Mouse (Mus musculus): ENCODE data around the gene Pigq.

Gene Pigq

DNA sequence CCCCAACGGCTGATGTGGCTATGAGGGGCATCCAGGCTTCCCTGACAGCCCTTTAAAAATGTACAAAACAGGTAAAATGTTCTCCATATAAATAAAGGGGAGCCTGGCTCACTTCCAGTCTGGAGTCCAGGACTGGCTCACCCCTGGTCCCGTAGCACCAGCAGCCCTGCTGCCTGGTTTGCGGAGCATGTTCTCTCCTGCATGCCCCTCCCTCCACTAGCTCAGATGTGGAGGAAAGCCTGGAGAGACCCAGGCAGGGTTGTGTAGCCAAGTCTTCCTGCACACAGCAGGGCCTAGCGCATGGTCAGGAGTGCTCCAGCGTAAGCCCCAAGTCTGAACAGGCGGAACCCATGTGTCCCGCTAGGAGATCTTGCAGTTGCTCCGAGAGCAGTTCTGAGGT, 61.5 kb downstream of the Pigq start:
- no peak for DNase-seq (ENCODE audit: low spot score)

DNA sequence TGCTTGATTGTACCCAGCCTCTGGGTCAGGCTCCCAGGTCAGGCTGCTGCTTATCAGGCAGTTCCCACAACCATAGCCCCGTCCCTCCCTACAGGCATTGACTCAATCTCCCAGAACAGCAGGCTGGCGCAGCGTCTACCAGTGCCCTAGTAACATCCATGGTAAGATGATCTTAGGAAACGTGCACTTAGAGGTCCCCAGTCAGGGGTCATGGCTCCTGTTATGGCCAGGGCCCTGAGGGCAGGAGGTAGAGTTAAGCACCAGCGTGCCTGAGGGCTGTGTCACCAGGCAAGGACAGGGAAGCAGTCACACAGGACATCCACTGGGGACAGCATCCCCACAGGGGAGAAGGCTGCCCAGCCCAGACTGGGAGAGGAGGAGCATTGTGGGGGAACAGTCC, 62.4 kb downstream of the Pigq start:
- no peak for DNase-seq (ENCODE audit: low spot score)

DNA sequence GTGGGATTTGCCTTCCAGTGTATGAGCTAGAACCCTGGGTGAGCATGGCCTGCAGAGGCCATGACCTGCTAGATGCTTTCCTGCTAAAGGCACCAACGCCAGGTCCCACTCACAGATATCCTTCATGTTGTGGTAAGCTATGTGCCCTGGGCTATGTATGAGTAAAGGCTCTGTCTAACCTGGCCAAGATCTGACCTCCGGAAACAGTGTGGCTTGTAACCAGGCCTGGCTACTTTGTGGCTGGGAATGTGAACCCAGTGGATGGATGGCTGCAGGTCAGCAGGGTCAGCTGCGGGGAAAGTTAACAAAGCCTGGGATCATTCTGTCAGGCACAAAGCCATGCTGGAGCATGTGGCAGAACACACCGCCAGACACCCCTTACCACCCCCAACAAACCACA, 63.0 kb downstream of the Pigq start:
- DNase-seq (ENCODE audit: low spot score) = no peak

DNA sequence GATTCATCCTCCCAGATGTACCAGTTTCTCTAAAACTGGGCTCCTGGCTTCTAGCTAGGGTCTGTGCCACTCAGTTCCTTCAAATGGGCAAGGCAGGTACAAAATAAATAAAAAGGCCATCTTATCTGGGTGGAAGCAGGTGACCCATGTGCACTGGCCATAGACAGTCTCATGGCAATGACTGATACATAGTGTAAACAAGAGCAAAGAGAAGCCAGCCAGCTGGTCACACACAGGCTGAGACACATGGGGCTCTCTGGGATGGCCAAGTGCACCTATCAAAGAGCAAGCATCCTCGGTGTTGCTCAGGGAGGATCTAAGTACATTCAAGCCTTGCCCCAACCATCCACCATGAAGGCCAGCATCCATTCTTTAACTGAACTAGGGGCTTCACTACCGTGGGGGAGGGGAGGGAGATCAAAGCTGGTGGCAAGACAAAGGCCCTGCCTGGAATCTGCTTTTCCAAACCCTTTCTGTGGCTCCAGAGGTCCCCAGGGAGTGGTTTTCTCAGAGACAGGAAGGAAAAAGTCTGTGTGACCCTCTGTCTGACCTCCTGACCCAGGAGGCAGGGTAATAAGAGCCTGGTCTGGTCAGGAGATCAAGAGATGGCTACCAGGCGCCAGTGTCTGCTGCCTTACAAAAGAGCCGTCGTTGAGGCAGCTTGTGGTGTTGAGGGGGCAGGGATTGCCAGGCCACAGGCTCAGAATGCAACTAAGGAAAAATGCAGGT, 63.7 kb downstream of the Pigq start:
- no peak for DNase-seq (ENCODE audit: low spot score)

DNA sequence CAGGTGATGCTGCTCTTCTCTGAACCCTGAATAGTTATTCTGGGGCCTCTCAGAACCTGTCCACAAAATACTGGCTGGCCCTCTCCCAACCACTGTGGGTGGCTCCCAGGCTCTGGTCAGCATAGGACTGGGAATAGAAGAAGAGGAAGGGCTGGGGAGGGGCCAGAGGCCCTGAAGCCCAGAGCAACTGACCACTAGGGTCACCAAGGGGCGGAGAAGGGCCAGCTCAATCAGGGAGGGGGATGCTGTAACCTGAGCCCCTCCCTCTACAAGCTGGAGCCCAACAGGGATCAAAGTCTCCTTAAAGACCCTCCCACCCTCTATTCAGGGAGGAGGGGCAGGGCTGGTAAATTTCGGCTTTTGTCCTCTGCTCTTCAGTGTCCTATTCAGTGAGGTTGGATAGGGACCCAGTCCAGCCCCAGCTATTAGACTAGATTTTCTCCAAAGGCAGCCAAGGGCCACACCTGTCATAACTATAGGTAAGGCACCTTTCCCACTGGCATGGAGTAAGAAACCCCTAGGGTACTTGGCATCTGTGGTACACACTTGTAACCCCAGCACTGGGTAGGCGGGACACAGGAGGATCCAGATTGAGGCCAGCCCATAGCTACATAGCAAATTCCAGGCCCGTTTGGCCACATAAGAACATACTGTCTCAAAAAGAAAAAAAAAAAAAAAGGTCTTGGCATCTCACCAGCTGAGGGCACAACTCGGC, 64.4 kb downstream of the Pigq start, which contains the start of gene Wfikkn1:
Gene Wfikkn1, minus strand, starts transcription at position 663 of the 715 bp plus-strand sequence.
- DNase-seq (ENCODE audit: low spot score) = no peak

DNA sequence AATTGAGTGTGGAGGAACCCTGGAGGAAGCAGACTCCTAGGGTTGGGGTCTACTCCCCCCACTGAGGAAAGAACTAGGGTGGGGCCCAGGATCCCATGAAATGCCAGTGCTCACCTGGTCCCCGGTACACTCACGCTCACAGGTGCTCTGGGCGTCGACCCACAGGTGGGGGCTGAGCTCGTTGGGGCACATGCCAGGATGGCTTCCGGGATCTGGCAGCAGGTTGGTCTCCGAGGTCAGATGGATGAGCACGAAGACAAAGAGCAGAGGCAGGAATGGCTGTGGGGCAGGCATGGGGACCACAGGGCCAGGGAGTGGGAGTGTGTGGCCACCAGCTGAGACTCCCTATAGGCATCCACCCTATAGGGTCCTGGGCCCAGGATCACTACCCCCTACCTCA, 65.0 kb downstream of the Pigq start:
- no peak for DNase-seq (ENCODE audit: low spot score)

DNA sequence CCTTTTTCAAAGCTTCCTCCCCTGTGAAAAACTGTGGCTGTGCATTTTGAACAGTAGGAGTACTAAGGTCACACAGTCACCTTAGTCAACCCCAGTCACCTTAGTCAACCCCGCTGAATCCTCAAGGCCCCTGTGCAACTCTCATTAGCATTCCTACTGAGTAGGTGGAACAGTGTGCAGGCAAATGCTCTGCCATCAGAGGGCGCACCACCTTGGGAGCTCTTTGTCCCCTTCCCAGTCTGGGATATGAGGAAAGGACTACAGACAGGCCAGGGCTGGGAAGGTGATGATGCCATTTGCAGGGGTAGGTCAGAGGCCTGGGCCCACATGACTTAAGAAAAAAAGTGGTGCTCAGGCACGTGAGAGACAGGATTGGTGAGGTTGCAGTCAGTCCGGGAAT, 65.5 kb downstream of the Pigq start:
- no peak for DNase-seq (ENCODE audit: low spot score)

DNA sequence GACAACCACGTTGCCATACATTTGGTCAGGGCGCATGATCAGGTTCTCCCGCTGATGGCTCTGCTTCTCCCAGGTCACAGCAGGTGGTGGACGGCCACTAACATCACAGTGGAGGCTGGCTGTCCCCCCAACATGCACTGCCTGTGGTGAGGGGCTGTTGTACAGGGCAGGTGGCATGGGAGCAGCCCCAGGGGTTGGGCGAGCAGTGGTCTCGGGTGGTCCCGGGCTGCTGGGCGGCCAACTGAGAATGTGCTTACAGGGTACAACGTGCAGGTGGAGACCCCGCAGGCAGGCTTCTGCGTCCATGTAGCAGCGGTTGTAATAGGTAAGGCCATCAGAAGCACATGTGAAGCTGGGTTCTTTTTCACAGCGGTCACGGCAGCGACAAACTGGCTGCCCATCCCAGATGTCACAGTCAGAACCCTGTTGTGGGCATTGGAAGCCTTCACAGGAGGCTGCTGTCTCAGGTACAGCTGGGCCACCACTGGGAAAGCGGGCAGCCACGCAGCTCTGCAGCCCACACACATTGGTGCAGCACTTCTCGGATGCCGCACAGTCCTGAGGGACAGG, 66.0 kb downstream of the Pigq start:
- DNase-seq (ENCODE audit: low spot score) = no peak

DNA sequence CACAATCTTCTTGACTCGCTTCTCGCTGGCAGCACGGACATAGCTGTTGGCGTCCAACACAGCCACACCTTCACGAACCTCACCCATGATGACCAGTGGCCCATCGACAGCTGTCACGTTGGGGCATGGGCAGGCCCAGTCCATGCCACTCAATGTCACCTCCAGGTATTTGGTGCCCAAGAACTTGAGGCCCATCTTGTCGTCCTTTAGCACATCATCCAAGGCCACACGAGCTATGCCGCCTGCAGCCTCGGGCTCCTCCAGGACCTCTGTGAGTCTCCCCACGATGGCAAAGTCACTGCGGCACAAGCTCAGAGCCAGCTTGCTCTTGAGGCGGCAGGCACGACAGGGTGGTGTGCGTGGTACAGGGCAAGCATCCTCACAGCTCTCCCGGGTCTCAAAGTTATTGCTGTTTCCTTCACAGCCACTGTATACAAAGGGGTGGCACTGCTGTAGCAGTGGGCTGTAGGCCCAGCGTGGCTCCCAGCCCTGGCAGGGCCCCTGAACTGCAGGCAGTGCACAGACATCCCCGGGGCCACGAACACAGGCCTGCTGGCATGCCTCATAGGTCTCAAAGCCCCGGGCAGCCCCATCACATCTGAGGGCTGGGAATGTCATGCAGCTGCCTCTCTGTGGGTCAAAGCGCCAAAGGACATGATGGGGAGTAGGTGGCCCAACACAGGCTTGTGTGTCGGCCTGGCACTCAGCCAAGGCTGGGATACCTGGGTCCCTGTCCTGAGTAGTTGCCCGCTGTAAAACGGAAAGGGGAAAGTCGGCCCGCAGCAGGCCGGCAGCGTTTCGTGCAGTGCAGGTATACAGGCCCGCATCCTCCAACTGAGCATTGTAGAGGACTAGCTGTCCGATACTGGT, 66.8 kb downstream of the Pigq start:
- no peak for DNase-seq (ENCODE audit: low spot score)

DNA sequence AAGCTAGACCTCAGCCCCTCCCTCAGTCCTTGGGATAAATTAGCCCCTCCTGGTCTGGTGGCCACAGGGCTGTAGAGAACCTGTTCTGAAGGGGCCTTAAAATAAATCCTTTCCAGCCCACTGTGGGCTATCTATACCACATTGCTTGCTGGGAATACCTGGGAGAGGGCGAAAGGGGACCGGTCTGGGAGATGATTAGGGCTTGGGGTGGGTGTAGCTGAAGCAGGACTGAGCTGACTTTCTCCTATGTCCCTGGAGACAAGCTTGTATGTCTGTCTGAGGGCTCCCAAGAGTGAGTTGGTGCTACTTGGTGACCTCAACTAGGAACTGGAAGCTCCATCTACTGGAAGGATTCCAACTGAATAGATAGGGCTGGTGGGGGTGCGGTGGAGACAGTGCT, 67.7 kb downstream of the Pigq start:
- no peak for DNase-seq (ENCODE audit: low spot score)
